Mouse (Mus musculus) embryonic facial prominence, embryonic 12.5 days (tissue): ENCODE data around the gene Rab31. TPM values are rescaled to one million over a fixed set of nuclear protein-coding genes. Genes with fewer than 3 reads are reported as not detected.
A peak's percentile ranks its signal among the peaks of the same experiment; 100 is the strongest.

Experiments used
- ATAC-seq: fragments of 200-750 bp; cut with Nextera tagmentation; 2 replicates; pipeline ENCODE4 v1.8.0; 2017; ENCODE audit not compliant: insufficient number of reproducible peaks, insufficient read depth, low FRiP score, low TSS enrichment
- H3K27ac ChIP-seq: fragments of 300-500 bp; sonication (generic); 2 replicates; pipeline ENCODE4 v1.5.1; 2016; ENCODE audit warnings: mild to moderate bottlenecking
- H3K27me3 ChIP-seq: fragments of 300-500 bp; sonication (generic); 2 replicates; pipeline ENCODE4 v1.6.1; 2016; ENCODE audit warnings: mild to moderate bottlenecking, moderate library complexity
- H3K36me3 ChIP-seq: fragments of 300-500 bp; sonication (generic); 2 replicates; pipeline ENCODE4 v1.6.1; 2016; ENCODE audit warnings: mild to moderate bottlenecking
- H3K4me1 ChIP-seq: fragments of 300-500 bp; sonication (generic); 2 replicates; pipeline ENCODE4 v1.6.1; 2016
- H3K4me2 ChIP-seq: fragments of 300-500 bp; sonication (generic); replicated peaks from 2 replicates; pipeline ENCODE4 v1.6.1; 2016; ENCODE audit warnings: mild to moderate bottlenecking, moderate library complexity
- H3K4me3 ChIP-seq: fragments of 300-500 bp; sonication (generic); 2 replicates; pipeline ENCODE4 v1.5.1; 2016; ENCODE audit warnings: mild to moderate bottlenecking
- H3K9ac ChIP-seq: fragments of 300-500 bp; sonication (generic); 2 replicates; pipeline ENCODE4 v1.6.1; 2016; ENCODE audit warnings: mild to moderate bottlenecking, moderate library complexity
- H3K9me3 ChIP-seq: fragments of 300-500 bp; sonication (generic); 2 replicates; pipeline ENCODE4 v1.6.1; 2016; ENCODE audit warnings: mild to moderate bottlenecking, moderate library complexity
- WGBS: fragments of 180-500 bp; shearing (Covaris S2); methylation state at CpG from one replicate; pipeline ENCODE4 v1.1.7; 2016; 5-methylcytosine and 5-hydroxymethylcytosine counted together
- polyA plus RNA-seq: library from polyadenylated mRNA; unstranded; fragments of >200 nt; fragmentation: Nextera tagmentation; extraction: Ambion mirVana; gene quantifications from 2 replicates; pipeline ENCODE4 v1.2.1, GENCODE M21; 2016

The Rab31 gene
- polyA plus RNA-seq, 1 experiment from 2014 or later: 66.7 TPM

DNA sequence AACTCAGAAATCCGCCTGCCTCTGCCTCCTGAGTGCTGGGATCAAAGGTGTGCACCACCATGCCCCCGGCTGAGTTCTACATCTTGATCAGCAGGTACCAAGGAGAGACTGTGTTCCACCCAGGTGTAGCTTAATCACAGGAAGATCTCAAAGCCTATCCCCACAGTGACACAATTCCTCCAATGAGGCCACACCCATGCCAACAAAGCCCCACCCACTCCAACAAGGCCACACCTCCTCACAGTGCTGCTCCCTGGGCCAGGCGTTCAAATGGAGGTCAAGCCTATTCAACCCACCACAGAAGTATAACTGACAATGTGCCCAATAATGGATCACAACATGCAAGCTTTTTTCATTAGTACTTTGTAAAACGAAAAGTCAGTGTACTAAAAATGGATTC lies 4.9 kb upstream of the Rab31 start:
- ATAC-seq: no peak
- Histone ChIP-seq H3K36me3 (no peaks in the 10 kb centered on the region), H3K9me3 (no peaks in the 10 kb centered on the region), H3K27ac (no peak overlapping the region), H3K9ac (no peak overlapping the region), H3K27me3 (no peaks in the 10 kb centered on the region), H3K4me1 (peaks cover 9% of the 10 kb centered on the region), H3K4me2 (no peak overlapping the region), H3K4me3 (no peak overlapping the region)
- WGBS: 89% methylated on average over 4 of the region's 4 CpGs

DNA sequence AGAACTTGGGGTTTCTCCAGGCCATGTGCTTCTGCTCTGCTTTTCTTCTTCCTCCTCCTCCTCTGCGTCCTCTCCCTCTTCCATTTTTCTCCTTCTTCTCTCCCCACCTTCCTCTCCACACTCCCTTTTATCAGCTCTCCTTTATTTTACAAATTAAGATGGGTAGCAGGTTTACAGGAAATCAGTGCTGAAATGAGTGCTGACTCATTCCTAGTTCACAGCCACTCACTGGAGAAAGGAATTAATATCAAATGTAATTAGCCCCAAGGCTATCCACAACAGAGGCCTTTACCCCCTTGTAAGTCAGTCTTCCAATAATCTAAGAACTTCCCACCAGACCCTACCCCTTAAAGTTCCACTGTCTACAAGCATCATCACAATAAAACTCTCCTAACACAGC lies 3.7 kb upstream of the Rab31 start:
- no peak for ATAC-seq
- H3K27me3 ChIP-seq: no peaks in the 10 kb centered on the region
- 68% methylated on average over 1 of the region's 1 CpGs for WGBS
- H3K4me1 ChIP-seq: peaks cover 11% of the 10 kb centered on the region
- no peak overlapping the region for H3K4me2 ChIP-seq
- H3K9ac ChIP-seq: no peak overlapping the region
- no peaks in the 10 kb centered on the region for H3K36me3 ChIP-seq
- no peak overlapping the region for H3K27ac ChIP-seq
- no peak overlapping the region for H3K4me3 ChIP-seq
- no peaks in the 10 kb centered on the region for H3K9me3 ChIP-seq

DNA sequence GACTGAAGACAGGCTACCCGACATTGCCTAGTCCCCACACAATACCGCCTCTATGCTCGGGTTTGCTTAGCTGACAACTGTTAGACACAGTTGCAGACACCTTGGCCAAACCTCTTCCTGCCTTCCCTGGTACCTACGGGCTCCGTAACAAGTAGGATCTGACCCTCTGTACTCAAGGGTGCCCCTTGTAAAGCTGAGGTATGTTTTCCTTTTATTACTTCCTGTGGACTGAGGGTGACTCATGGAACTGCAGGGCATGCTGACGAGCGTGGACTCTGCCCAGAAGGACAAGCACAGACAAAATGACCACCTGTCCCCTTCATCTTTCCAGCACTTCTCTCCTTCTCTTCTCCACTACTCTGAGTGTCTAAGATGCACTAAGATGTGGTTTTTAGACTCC lies 1.9 kb upstream of the Rab31 start:
- Histone ChIP-seq H3K4me3 (no peak overlapping the region), H3K9ac (no peak overlapping the region), H3K27ac (no peak overlapping the region), H3K27me3 (no peaks in the 10 kb centered on the region), H3K4me1 (peaks cover 22% of the 10 kb centered on the region), H3K9me3 (no peaks in the 10 kb centered on the region), H3K4me2 (no peak overlapping the region), H3K36me3 (no peaks in the 10 kb centered on the region)
- WGBS: 47% methylated on average over 7 of the region's 7 CpGs
- ATAC-seq: no peak

DNA sequence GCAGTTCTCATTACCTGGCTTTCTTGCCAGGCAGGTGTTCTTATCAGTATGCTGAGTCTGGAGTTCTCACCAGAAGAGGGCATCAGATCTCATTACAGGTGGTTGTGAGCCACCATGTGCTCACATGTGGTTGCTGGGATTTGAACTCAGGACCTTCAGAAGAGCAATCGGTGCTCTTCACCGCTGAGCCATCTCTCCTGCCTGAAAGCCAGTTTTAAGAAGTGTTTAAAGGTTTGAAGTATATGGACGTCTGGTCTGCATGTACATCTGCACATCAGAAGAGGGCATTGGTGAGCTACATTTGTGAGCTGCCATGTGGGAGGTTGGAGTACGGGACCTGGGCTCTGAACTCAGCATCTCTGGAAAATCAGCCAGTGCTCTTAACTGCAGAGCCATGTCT lies 1.1 kb upstream of the Rab31 start:
- 66% methylated on average over 4 of the region's 4 CpGs for WGBS

DNA sequence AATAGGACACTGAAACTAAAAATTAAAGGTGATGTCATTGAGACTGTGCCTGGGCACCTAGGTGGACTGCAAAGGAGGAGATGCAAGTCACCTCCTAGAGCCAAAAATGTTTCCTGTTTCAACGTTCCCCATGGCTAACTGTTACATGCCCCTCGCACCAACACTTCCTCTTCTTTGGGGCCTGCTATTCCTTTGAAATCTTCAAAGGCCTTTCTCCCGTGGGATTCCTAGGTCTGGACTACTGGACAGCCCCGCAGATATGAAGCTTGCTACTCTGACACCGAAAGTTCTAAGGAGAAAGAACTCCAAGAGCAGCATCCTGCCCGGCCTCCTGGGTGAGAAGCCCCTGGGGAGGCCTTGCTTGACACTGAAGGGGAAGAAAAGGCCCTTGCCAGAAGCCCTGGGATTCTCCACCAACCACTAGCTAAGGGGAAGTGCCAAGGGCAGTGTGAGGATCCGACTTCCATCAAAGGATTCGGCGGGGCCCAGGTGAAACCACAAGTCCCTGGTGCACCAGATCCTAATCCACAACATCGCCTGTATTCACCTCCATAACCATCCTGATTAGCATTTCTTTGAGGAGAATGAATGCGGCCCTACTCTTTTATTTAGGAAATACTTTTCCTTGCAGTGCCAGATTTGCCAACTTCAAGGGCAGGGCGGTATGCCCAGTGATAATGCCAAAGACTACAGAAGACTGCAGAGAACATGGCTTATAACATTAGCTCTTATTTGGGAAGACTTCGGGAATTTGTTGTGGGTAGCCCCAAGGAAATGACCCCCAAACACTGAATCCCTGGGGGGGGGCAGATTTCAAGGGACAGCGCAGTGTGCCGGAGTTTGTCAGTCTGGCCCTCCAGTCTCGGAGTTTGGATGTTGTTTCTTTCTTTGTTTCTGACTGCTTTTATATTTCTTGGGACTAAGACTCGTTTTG lies 1.3 kb downstream of the Rab31 start:
- Histone ChIP-seq H3K36me3 (no peaks in the 10 kb centered on the region), H3K27ac (no peak overlapping the region), H3K9me3 (no peaks in the 10 kb centered on the region), H3K4me3 (peak overlapping the region; percentile 78), H3K9ac (peak overlapping the region; percentile 84; the same call in 1 of the 2 replicates), H3K27me3 (no peaks in the 10 kb centered on the region), H3K4me1 (peaks cover 35% of the 10 kb centered on the region), H3K4me2 (peak overlapping the region; percentile 79)
- WGBS: 22% methylated on average over 17 of the region's 17 CpGs
- ATAC-seq: no peak

More for the DNA sequence above, 1.1 kb upstream of the Rab31 start:
- Histone ChIP-seq H3K9ac (no peak overlapping the region), H3K4me1 (peaks cover 30% of the 10 kb centered on the region), H3K4me2 (no peak overlapping the region), H3K27ac (no peak overlapping the region), H3K27me3 (no peaks in the 10 kb centered on the region), H3K9me3 (no peaks in the 10 kb centered on the region), H3K4me3 (no peak overlapping the region), H3K36me3 (no peaks in the 10 kb centered on the region)
- no peak for ATAC-seq

DNA sequence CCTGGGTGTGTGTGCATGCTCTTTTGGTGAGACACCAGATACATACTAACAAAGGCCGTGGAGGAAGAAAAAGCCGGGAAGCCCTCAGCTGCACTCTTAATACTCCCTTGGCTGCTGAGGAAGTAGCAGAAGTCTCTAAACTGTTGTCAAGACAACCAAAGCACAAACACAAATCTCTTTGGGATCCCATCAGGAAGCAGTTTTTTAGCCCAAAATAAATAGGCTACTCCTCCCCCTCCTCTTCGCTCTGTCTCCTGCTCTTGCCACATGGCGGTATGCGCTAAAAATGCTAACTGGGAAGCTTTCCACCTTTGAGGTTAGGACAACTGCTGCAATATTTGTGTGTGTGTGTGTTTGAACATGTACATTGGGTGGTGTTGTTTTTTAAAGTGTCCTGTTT lies 4.1 kb downstream of the Rab31 start:
- 75% methylated on average over 5 of the region's 5 CpGs for WGBS
- no peak for ATAC-seq
- Histone ChIP-seq H3K36me3 (no peaks in the 10 kb centered on the region), H3K27ac (no peak overlapping the region), H3K27me3 (no peaks in the 10 kb centered on the region), H3K4me1 (peaks cover 35% of the 10 kb centered on the region), H3K4me3 (no peak overlapping the region), H3K4me2 (no peak overlapping the region), H3K9ac (no peak overlapping the region), H3K9me3 (no peaks in the 10 kb centered on the region)

DNA sequence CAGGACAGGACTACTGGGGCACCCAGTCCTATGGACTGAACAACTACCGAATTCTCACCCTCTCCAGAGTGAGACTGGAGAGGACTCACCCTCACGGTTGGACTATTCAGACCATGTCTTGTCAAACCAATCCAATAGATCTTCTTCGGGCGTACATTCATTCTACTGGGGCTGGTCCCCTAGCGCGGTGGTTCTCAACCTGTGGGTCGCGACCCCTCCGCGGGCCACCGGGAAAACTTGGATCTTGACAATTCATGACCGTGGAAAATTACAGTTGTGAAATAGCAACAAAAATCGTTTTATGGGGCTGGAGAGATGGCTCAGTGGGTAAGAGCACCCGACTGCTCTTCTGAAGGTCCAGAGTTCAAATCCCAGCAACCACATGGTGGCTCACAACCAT lies 9.3 kb downstream of the Rab31 start:
- H3K27me3 ChIP-seq: no peaks in the 10 kb centered on the region
- peaks cover under 1% of the 10 kb centered on the region; the same call in 1 of the 2 replicates for H3K4me1 ChIP-seq
- no peak overlapping the region for H3K4me2 ChIP-seq
- H3K9me3 ChIP-seq: no peaks in the 10 kb centered on the region
- no peak overlapping the region for H3K4me3 ChIP-seq
- no peak for ATAC-seq
- no peaks in the 10 kb centered on the region for H3K36me3 ChIP-seq
- no peak overlapping the region for H3K27ac ChIP-seq
- H3K9ac ChIP-seq: no peak overlapping the region
- WGBS: 95% methylated on average over 14 of the region's 14 CpGs

DNA sequence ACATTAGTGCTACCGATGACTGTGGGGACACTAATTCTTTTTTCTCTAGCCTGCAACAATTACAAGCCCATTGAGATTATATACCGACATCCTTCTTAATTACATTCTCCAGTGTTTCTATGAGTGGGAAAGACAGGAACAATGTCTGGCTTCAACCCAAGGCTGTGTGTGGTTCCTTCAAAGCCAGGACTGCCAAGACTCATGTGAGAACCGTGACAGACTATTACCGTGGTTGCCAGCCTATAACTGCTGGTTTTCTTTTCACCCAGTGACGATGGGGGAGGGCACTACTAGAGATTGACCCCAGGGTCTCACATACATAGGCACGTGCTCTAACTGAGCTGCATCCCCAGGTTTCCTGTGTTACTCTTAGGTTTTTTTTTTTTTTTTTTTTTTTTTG lies 15.4 kb downstream of the Rab31 start:
- no peak overlapping the region for H3K27ac ChIP-seq
- H3K4me2 ChIP-seq: no peak overlapping the region
- peaks cover 6% of the 10 kb centered on the region; the same call in 1 of the 2 replicates for H3K36me3 ChIP-seq
- no peaks in the 10 kb centered on the region for H3K27me3 ChIP-seq
- no peak overlapping the region for H3K4me3 ChIP-seq
- no peak overlapping the region for H3K9ac ChIP-seq
- H3K9me3 ChIP-seq: no peaks in the 10 kb centered on the region
- no peaks in the 10 kb centered on the region for H3K4me1 ChIP-seq
- 72% methylated on average over 6 of the region's 6 CpGs for WGBS
- ATAC-seq: no peak

DNA sequence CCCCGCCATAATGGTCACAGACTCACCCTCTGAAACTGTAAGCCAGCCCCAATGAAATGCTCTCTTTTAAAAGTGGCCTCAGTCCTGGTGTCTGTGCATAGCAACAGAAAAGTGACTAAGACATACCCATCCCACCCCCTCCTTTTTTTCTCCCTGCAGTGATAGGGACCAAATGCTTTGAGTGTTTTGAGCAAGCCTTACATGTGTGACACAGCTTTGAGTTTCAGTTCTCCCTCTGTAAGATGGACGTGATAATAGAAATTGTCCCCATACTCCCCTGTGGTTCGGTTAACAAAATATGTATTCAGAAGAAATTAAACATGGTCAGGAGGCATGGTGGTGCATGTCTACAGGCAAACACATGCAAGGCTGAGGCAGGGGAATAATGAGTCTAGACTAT lies 16.7 kb downstream of the Rab31 start:
- no peak for ATAC-seq
- H3K9me3 ChIP-seq: no peaks in the 10 kb centered on the region

DNA sequence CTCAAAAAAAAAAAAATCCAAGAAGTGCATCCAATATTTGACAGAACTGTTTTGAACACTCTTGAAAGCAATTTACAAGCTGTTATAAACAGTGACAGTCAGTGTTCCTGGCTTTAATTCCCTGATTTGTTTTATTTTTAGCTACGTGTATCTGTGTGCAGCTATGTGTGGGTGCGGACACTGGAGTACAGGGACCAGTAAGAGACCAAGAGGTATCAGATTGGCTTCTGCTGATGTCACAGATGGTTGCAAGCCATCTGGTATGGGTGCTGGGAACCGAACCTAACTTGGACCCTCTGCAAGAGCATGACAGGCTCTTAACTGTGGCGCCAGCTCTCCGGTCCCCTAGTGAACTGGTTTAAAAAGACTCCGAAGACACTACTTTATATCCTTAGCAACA lies 19.4 kb downstream of the Rab31 start:
- 97% methylated on average over 6 of the region's 6 CpGs for WGBS
- no peak for ATAC-seq
- no peak overlapping the region for H3K4me3 ChIP-seq
- H3K4me2 ChIP-seq: no peak overlapping the region
- H3K27me3 ChIP-seq: no peaks in the 10 kb centered on the region
- H3K36me3 ChIP-seq: peaks cover 6% of the 10 kb centered on the region; the same call in 1 of the 2 replicates
- no peaks in the 10 kb centered on the region for H3K4me1 ChIP-seq
- no peak overlapping the region for H3K9ac ChIP-seq
- H3K27ac ChIP-seq: no peak overlapping the region
- H3K9me3 ChIP-seq: 0 out of 2 replicates have a peak, but pooled peaks cover 3% of the 10 kb centered on the region

More for the DNA sequence above, 16.7 kb downstream of the Rab31 start:
- Histone ChIP-seq H3K27ac (no peak overlapping the region), H3K4me2 (no peak overlapping the region), H3K4me1 (no peaks in the 10 kb centered on the region), H3K27me3 (no peaks in the 10 kb centered on the region), H3K36me3 (peaks cover 6% of the 10 kb centered on the region; the same call in 1 of the 2 replicates), H3K9ac (no peak overlapping the region), H3K4me3 (no peak overlapping the region)
- WGBS: 94% methylated on average over 3 of the region's 3 CpGs

DNA sequence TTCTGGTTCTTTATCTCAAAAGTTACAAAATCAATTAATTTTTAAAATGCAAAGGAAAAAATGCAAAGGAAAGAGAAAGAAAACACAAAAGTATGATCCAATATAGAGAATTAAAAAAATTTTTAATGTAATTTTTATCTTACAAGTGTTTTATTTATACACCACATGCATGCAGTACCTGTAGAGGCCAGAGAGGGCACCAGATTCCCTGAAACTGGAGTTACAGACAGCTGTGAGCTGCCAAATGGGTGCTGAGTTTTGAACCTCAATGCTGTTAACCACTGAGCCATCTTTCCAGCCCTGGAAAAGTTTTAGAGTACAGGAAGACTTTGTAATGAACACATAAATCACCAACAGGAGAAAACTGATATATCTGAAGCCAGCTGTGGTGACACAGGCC lies 22.3 kb downstream of the Rab31 start:
- Histone ChIP-seq H3K9ac (no peak overlapping the region), H3K4me1 (no peaks in the 10 kb centered on the region), H3K27me3 (no peaks in the 10 kb centered on the region), H3K4me2 (no peak overlapping the region), H3K4me3 (no peak overlapping the region), H3K9me3 (0 out of 2 replicates have a peak, but pooled peaks cover 3% of the 10 kb centered on the region), H3K36me3 (peaks cover 6% of the 10 kb centered on the region), H3K27ac (no peak overlapping the region)
- no peak for ATAC-seq

DNA sequence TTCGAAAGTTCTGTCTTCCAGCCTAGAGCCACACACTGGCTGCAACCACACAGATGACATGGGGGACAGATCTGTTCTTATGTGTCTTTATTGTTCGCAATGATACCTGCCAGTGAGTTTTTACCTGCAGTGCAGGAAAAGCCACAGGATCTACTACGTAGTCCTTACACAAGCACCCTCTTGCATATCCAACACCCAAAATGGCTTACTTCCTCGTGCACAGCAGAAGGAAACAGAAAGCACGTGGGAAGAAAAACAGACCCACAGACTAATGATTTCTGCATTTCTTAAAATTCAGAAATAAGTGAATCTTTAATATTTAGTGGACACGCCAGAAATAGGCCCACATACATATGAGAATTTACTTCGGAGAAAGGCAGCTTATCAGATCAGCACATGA lies 22.7 kb downstream of the Rab31 start:
- WGBS: 92% methylated on average over 7 of the region's 7 CpGs

More for the DNA sequence above, 22.7 kb downstream of the Rab31 start:
- ATAC-seq: no peak
- H3K36me3 ChIP-seq: peaks cover 8% of the 10 kb centered on the region
- 0 out of 2 replicates have a peak, but pooled peaks cover 3% of the 10 kb centered on the region for H3K9me3 ChIP-seq
- H3K27ac ChIP-seq: no peak overlapping the region
- no peak overlapping the region for H3K4me2 ChIP-seq
- no peaks in the 10 kb centered on the region for H3K4me1 ChIP-seq
- no peaks in the 10 kb centered on the region for H3K27me3 ChIP-seq
- H3K4me3 ChIP-seq: no peak overlapping the region
- no peak overlapping the region for H3K9ac ChIP-seq
